Mouse (Mus musculus) intestine, postnatal 0 days (tissue): ENCODE results near the gene Epdr1. TPM values are rescaled to one million over a fixed set of nuclear protein-coding genes. Genes with fewer than 3 reads are reported as not detected.

ENCODE experiments used
- ATAC-seq: fragments of 200-750 bp; cut with Nextera tagmentation; 2 replicates; pipeline ENCODE4 v1.8.0; 2017; ENCODE audit warnings: mild to moderate bottlenecking, moderate TSS enrichment, moderate library complexity
- H3K27ac ChIP-seq: fragments of 300-500 bp; sonication (generic); 2 replicates; pipeline ENCODE4 v1.5.1; 2014; ENCODE audit warnings: mild to moderate bottlenecking, low read depth, low read length, moderate library complexity
- H3K27me3 ChIP-seq: fragments of 300-500 bp; sonication (generic); replicated peaks from 2 replicates; pipeline ENCODE4 v1.6.1; 2014; ENCODE audit warnings: low read length, mixed read lengths; ENCODE audit not compliant: control insufficient read depth, insufficient read depth
- H3K36me3 ChIP-seq: fragments of 300-500 bp; sonication (generic); 2 replicates; pipeline ENCODE4 v1.6.1; 2014; ENCODE audit warnings: mild to moderate bottlenecking, moderate library complexity; ENCODE audit not compliant: control insufficient read depth, insufficient read depth
- H3K4me1 ChIP-seq: fragments of 300-500 bp; sonication (generic); replicated peaks from 2 replicates; pipeline ENCODE4 v1.6.1; 2014; ENCODE audit warnings: antibody characterized with exemption, low read length, mixed read lengths; ENCODE audit not compliant: control insufficient read depth, insufficient read depth
- H3K4me2 ChIP-seq: fragments of 300-500 bp; sonication (generic); replicated peaks from 2 replicates; pipeline ENCODE4 v1.6.1; 2014; ENCODE audit warnings: low read depth, mild to moderate bottlenecking, moderate library complexity
- H3K4me3 ChIP-seq: fragments of 300-500 bp; sonication (generic); 2 replicates; pipeline ENCODE4 v1.5.1; 2014; ENCODE audit warnings: low read depth, low read length
- H3K9ac ChIP-seq: fragments of 300-500 bp; sonication (generic); 2 replicates; pipeline ENCODE4 v1.6.1; 2014; ENCODE audit warnings: mild to moderate bottlenecking, low read depth, low read length
- H3K9me3 ChIP-seq: fragments of 300-500 bp; sonication (generic); 2 replicates; pipeline ENCODE4 v1.6.1; 2016; ENCODE audit warnings: mixed run types; ENCODE audit not compliant: control insufficient read depth
- CTCF ChIP-seq: sonication (generic); IDR thresholded peaks from 2 replicates; pipeline ENCODE4 v1.5.1; 2016; ENCODE audit warnings: low read depth, mild to moderate bottlenecking, control low read depth, antibody characterized with exemption, moderate library complexity
- WGBS: fragments of 180-500 bp; shearing (Covaris S2); extraction: QIAGEN DNeasy Blood & Tissue Kit; methylation state at CpG from one replicate; pipeline ENCODE4 v1.1.7; 2014; 5-methylcytosine and 5-hydroxymethylcytosine counted together
- polyA plus RNA-seq: library from polyadenylated mRNA; unstranded; fragments of >200 nt; fragmentation: Nextera tagmentation; extraction: Ambion mirVana; gene quantifications from 2 replicates; pipeline ENCODE4 v1.2.1, GENCODE M21; 2015

Gene Epdr1
- polyA plus RNA-seq, 1 experiment from 2014 or later = 10.8 TPM

- ATAC-seq = no peak
- Histone ChIP-seq H3K4me3 (no peak overlapping the region), H3K9me3 (no peaks in the 10 kb centered on the region), H3K4me2 (no peak overlapping the region), H3K36me3 (no peaks in the 10 kb centered on the region), H3K9ac (no peak overlapping the region), H3K27me3 (no peaks in the 10 kb centered on the region), H3K27ac (no peak overlapping the region), H3K4me1 (no peaks in the 10 kb centered on the region)
- 68% methylated on average over 2 of the region's 2 CpGs for WGBS
- TF ChIP-seq CTCF = peak; percentile 57
Observed at GRCm38 (mm10) chr13:19640203-19640851, 20.6 kb upstream of the Epdr1 start.

GRCm38 (mm10) chr13:19636131-19636530, 16.4 kb upstream of the Epdr1 start:
- 69% methylated on average over 4 of the region's 4 CpGs for WGBS
- peak; percentile 84 for TF ChIP-seq CTCF
- Histone ChIP-seq H3K36me3 (no peaks in the 10 kb centered on the region), H3K4me1 (no peaks in the 10 kb centered on the region), H3K4me3 (no peak overlapping the region), H3K4me2 (no peak overlapping the region), H3K9me3 (no peaks in the 10 kb centered on the region), H3K27me3 (no peaks in the 10 kb centered on the region), H3K9ac (no peak overlapping the region), H3K27ac (no peak overlapping the region)
- ATAC-seq = no peak; the same call in 1 of the 2 replicates

GRCm38 (mm10) chr13:19630768-19631709, 11.3 kb upstream of the Epdr1 start:
- Histone ChIP-seq H3K4me3 (no peak overlapping the region), H3K27me3 (no peaks in the 10 kb centered on the region), H3K36me3 (no peaks in the 10 kb centered on the region), H3K9ac (no peak overlapping the region), H3K4me1 (no peaks in the 10 kb centered on the region), H3K4me2 (no peak overlapping the region), H3K9me3 (no peaks in the 10 kb centered on the region), H3K27ac (no peak overlapping the region)
- TF ChIP-seq CTCF = no peak
- peak; percentile 87 for ATAC-seq
- 55% methylated on average over 5 of the region's 5 CpGs for WGBS

GRCm38 (mm10) chr13:19626473-19626872, 6.7 kb upstream of the Epdr1 start:
- H3K4me1 ChIP-seq = peaks cover 7% of the 10 kb centered on the region; the same call in 1 of the 2 replicates
- no peak overlapping the region for H3K9ac ChIP-seq
- no peaks in the 10 kb centered on the region for H3K9me3 ChIP-seq
- 79% methylated on average over 1 of the region's 1 CpGs for WGBS
- H3K27me3 ChIP-seq = peaks cover 17% of the 10 kb centered on the region
- TF ChIP-seq CTCF = no peak
- H3K4me3 ChIP-seq = no peak overlapping the region
- ATAC-seq = no peak
- H3K4me2 ChIP-seq = no peak overlapping the region
- H3K36me3 ChIP-seq = no peaks in the 10 kb centered on the region
- no peak overlapping the region for H3K27ac ChIP-seq

GRCm38 (mm10) chr13:19624632-19625320, 5.0 kb upstream of the Epdr1 start:
- no peak overlapping the region for H3K27ac ChIP-seq
- H3K9ac ChIP-seq = no peak overlapping the region
- TF ChIP-seq CTCF = no peak
- no peaks in the 10 kb centered on the region for H3K9me3 ChIP-seq
- H3K4me3 ChIP-seq = no peak overlapping the region
- WGBS = 84% methylated on average over 11 of the region's 11 CpGs
- H3K36me3 ChIP-seq = no peaks in the 10 kb centered on the region
- H3K27me3 ChIP-seq = peaks cover 17% of the 10 kb centered on the region
- peaks cover 7% of the 10 kb centered on the region; the same call in 1 of the 2 replicates for H3K4me1 ChIP-seq
- no peak overlapping the region for H3K4me2 ChIP-seq
- no peak for ATAC-seq
